Mouse (Mus musculus) embryonic stem cell, embryonic (primary cell): ENCODE results near the gene Cenps.

Source experiments
- CTCF ChIA-PET, 4 experiments: fragments of 300-600 bp in 2 of 4; fragments of 350-600 bp in 2 of 4; sonication (Branson Sonifier 250); formaldehyde crosslinking; loops; one replicate each; lab custom pipeline; 2022; ENCODE audit warnings: inconsistent platforms in 2 of 4; lab: Charles Lee
- POLR2A ChIA-PET, 4 experiments: fragments of 300-600 bp in 2 of 4; fragments of 350-600 bp in 2 of 4; sonication (Branson Sonifier 250); formaldehyde crosslinking; loops; one replicate each; lab custom pipeline; 2022; ENCODE audit warnings: antibody characterized with exemption in 4 of 4, inconsistent platforms in 1 of 4; lab: Charles Lee

Cenps gene

GRCm38 (mm10) chr4:149166215-149166946 is 29.0 kb upstream of the Cenps start, which contains the start of gene Pgd:
Gene Pgd, minus strand, starts transcription at chr4:149166771.
- POLR2A ChIA-PET, result interaction anchor here (0.5 to 3.7 kb wide), 40 partner anchors 8 to 883 kb away, joined by 3 to 18 read pairs (median 4); partner anchors contain the start of genes Cort (in 1 of the 4), Dffa (in 1 of the 4), Lzic (in 1 of the 4) and Nmnat1 (in 1 of the 4)
- CTCF ChIA-PET, result interaction anchor here in 2 of 4 experiments (0.5 to 1.0 kb wide), 7 partner anchors 17 to 598 kb away, joined by 3 to 10 read pairs (median 4); no protein-coding TSS in a partner anchor

DNA sequence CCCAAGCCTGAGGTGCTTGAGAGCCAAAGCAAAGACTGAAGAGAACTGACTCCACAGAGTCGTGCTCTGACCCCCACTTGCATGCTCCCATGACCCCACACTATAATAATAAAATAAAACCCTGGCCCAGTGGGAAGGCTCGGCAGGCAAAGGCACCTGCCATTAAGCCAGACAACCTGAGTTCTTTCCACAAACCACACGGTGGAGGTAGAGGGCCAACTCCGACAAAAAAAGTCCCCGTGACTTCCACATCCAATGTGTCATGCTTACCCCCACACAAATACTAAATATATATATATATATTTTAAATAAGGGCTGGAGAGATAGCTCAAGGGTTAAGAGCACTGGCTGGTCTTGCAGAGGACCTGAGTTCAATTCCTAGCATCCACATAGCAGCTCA is 26.7 kb upstream of the Cenps start:
- POLR2A ChIA-PET, result interaction anchor here in 1 of 4 experiments (0.7 to 3.7 kb wide), 7 partner anchors 9 to 635 kb away, joined by 3 to 14 read pairs (median 4); no protein-coding TSS in a partner anchor
- CTCF ChIA-PET, result interaction anchor here in 2 of 4 experiments (0.9 to 1.1 kb wide), 2 partner anchors 19 to 148 kb away, joined by 3 to 7 read pairs; no protein-coding TSS in a partner anchor

DNA sequence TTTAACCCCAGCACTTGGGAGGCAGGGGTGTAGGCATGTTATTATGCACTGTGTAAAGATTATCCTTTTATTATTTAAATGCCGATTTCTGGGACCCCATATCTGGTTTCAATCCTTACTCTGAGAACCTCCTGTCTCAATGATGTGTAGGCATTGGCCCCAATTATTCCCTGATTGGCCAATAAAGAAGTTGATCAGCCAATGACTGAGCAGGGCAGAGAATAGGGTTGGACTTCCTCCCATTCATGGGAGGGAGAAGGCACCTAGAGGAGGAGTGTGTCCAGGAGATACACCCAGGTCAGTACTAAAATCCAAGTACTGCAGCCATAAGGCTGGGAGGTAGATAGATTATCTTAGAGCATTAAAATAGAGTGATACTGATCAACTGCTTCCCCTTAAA is 25.8 kb upstream of the Cenps start:
- ChIA-PET POLR2A (interaction anchor here in 1 of 4 experiments (0.7 to 1.7 kb wide), 6 partner anchors 9 to 52 kb away, joined by 3 to 4 read pairs (median 4); no protein-coding TSS in a partner anchor), CTCF (interaction anchor here in 2 of 4 experiments (0.9 to 1.1 kb wide), 2 partner anchors 20 to 149 kb away, joined by 3 to 7 read pairs; no protein-coding TSS in a partner anchor)

DNA sequence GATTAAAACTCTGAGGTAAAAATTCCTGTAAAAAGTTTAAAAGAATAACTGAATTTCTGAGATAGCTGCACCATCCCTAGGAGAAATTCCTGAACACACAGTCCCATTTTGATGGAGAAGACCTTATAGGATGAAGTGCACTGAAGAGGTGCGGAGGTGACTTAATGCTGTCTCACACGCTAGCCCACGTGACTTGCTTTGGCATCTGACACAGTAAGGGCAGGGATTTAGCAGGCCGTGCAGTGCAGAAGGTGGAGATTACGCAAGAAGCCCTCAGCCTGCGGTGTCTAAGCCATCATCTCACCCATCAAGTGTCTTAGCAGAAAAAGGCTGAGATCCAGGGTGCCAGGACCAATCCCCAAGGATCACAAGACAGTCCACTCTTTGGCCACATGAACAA is 23.7 kb upstream of the Cenps start:
- POLR2A ChIA-PET, result interaction anchor here in 2 of 4 experiments (0.9 to 3.8 kb wide), 6 partner anchors 8 to 145 kb away, joined by 3 to 34 read pairs (median 6); no protein-coding TSS in a partner anchor
- CTCF ChIA-PET, result interaction anchor here in 1 of 4 experiments (4.0 kb wide), 1 partner anchor 17 kb away, joined by 12 read pairs; no protein-coding TSS in a partner anchor

DNA sequence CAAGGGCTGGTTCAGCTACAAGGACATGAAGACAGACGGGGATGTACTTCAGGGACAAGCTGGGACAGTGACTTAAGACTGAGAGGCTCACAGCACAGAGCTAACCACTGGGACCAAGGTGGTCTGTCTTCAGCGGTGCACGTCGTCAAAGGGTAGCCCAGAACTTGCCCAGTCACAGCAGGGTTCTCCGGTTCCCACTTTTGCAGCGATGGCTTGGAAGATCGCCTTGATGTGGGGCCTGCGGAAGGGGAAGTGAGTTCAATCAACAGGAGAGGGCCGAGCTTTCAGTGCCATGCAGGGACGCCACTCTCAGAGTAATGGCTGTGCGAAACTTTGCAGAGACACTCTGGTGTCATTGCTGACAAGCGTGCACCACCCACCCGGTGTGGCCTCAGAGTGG is 22.5 kb upstream of the Cenps start:
- CTCF ChIA-PET, result interaction anchor here (0.5 to 4.0 kb wide), 8 partner anchors 11 to 654 kb away, joined by 3 to 12 read pairs (median 4); partner anchors contain the start of gene Cenps (in 1 of the 4)
- POLR2A ChIA-PET, result interaction anchor here in 2 of 4 experiments (0.6 to 4.1 kb wide), 13 partner anchors 9 to 205 kb away, joined by 3 to 34 read pairs (median 5); partner anchors contain the start of gene Cenps (in 2 of the 2)

- ChIA-PET POLR2A (interaction anchor here (0.5 to 4.1 kb wide), 14 partner anchors 9 to 446 kb away, joined by 3 to 34 read pairs (median 5); partner anchors contain the start of gene Cenps (in 2 of the 4)), CTCF (interaction anchor here in 3 of 4 experiments (0.6 to 4.0 kb wide), 7 partner anchors 10 to 655 kb away, joined by 3 to 12 read pairs (median 4); partner anchors contain the start of gene Cenps (in 1 of the 3))
These were observed 21.8 kb upstream of the Cenps start for GRCm38 (mm10) chr4:149159203-149159602.

- ChIA-PET CTCF (interaction anchor here in 3 of 4 experiments (0.6 to 4.0 kb wide), 2 partner anchors 13 to 1137 kb away, joined by 3 to 12 read pairs (median 3); no protein-coding TSS in a partner anchor), POLR2A (interaction anchor here in 3 of 4 experiments (0.6 to 4.1 kb wide), 8 partner anchors 9 to 40 kb away, joined by 4 to 34 read pairs (median 6); partner anchors contain the start of gene Pgd (in 1 of the 3))
These were observed 20.1 kb upstream of the Cenps start for GRCm38 (mm10) chr4:149157415-149157973.

DNA sequence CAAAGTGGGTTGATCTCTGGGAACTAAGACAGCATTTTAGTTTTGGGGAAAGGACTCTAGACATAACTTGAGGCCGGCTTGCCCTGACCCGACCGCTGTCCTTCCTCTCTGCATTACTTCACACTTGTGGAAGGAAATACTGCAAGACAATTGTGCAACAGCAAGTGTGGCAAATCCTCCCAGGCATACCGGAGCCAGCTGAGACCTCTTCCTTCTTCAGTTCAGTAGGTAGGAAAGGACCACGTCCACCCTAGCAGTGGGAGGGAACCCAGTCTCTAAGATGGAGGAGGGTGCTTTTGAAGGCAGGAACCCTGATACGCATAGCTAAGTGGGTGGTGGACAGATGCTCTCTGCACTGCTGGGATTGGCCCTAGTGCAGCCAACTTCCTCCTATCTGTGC is 18.3 kb upstream of the Cenps start:
- POLR2A ChIA-PET, result interaction anchor here in 2 of 4 experiments (1.1 to 4.1 kb wide), 6 partner anchors 8 to 27 kb away, joined by 3 to 18 read pairs (median 10); partner anchors contain the start of gene Pgd (in 2 of the 2)
- CTCF ChIA-PET, result interaction anchor here in 1 of 4 experiments (0.9 to 3.2 kb wide), 7 partner anchors 10 to 934 kb away, joined by 3 to 21 read pairs (median 3); no protein-coding TSS in a partner anchor

- ChIA-PET POLR2A (interaction anchor here in 2 of 4 experiments (0.7 to 2.4 kb wide), 8 partner anchors 9 to 27 kb away, joined by 3 to 14 read pairs (median 4); partner anchors contain the start of gene Pgd (in 2 of the 2)), CTCF (interaction anchor here in 3 of 4 experiments (0.6 to 3.2 kb wide), 15 partner anchors 10 to 935 kb away, joined by 3 to 21 read pairs (median 3); partner anchors contain the start of gene Kif1b (in 1 of the 3))
These were observed 17.4 kb upstream of the Cenps start for GRCm38 (mm10) chr4:149154859-149155258.

DNA sequence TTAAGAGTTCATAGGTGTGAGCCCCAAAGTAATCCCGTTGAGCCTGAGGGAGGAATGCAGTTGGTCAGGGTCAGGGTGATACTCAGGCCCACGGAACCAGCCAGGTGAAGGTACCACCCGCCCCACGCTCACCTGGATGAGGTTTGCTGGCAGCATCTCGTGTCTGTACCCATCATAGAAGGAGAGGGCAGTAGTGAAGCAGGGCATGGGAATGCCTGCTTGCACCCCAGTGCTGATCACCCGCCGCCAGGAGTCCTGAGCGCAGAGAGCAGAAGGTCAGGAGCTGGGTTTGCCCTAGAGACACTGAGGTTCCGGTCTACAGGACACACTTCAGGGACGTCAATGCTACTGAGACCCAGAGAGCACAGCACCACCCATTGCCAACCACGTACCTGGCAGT is 13.3 kb upstream of the Cenps start:
- POLR2A ChIA-PET, result no interaction called here

GRCm38 (mm10) chr4:149150256-149150655 is 12.8 kb upstream of the Cenps start:
- ChIA-PET POLR2A (no interaction called here), CTCF (no interaction called here)

More for the DNA sequence above, 13.3 kb upstream of the Cenps start:
- CTCF ChIA-PET, result no interaction called here

- ChIA-PET CTCF (interaction anchor here in 1 of 4 experiments (1.0 kb wide), 1 partner anchor 10 kb away, joined by 3 read pairs; no protein-coding TSS in a partner anchor), POLR2A (no interaction called here)
These were observed 12.2 kb upstream of the Cenps start for GRCm38 (mm10) chr4:149149611-149150010.

DNA sequence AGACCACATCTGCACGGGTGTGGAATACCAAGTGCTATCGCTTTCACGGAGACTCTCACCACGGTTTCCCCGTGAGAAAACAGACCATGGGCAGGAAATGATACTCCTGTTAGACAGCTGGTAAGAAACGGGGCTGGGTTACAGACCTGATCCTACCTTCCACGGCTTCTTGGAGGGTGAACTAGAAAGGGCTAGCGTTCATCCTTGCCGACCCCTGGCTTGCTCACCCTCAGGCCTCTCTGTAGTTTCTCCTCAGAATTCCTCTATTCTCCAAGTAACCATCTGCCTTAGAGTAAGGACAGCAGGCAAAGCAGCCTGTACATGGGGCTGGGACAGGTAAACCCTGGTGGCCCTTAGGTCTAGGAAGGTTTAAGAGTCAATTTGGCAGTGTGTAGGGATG is 11.8 kb upstream of the Cenps start:
- ChIA-PET POLR2A (interaction anchor here in 3 of 4 experiments (0.6 to 2.5 kb wide), 4 partner anchors 8 to 457 kb away, joined by 3 to 11 read pairs (median 3); no protein-coding TSS in a partner anchor), CTCF (interaction anchor here in 1 of 4 experiments (1.0 kb wide), 1 partner anchor 11 kb away, joined by 3 read pairs; no protein-coding TSS in a partner anchor)

- CTCF ChIA-PET, result interaction anchor here in 3 of 4 experiments (0.6 to 1.5 kb wide), 4 partner anchors 23 to 401 kb away, joined by 3 to 6 read pairs (median 3); partner anchors contain the start of gene Kif1b (in 1 of the 3)
- POLR2A ChIA-PET, result interaction anchor here (0.6 to 3.3 kb wide), 22 partner anchors 9 to 497 kb away, joined by 3 to 18 read pairs (median 4); partner anchors contain the start of genes Pgd (in 3 of the 4) and Cenps (in 1 of the 4)
These were observed 10.7 kb upstream of the Cenps start for GRCm38 (mm10) chr4:149148084-149148483.

DNA sequence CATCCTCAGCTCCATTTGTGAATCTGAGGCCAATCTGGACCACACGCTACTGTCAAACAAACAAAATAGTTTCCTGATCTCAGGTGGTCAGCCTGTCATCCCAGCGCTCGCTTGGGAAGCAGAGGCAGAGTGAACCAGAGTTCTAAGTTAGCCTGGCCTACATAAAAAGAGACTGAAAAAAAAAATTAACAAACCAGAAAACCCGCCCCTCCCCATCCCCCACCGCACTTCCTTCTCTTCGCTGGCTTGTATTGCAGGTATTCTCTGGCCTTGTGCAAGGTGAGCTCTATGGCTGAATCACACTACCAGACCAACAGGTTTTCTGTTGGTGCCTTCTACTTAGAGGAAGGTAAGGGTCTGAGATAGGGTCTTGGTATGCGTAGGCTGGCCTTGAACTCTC is 10.1 kb upstream of the Cenps start:
- POLR2A ChIA-PET, result interaction anchor here (0.5 to 3.3 kb wide), 20 partner anchors 9 to 497 kb away, joined by 3 to 18 read pairs (median 4); partner anchors contain the start of genes Pgd (in 2 of the 4) and Cenps (in 1 of the 4)

DNA sequence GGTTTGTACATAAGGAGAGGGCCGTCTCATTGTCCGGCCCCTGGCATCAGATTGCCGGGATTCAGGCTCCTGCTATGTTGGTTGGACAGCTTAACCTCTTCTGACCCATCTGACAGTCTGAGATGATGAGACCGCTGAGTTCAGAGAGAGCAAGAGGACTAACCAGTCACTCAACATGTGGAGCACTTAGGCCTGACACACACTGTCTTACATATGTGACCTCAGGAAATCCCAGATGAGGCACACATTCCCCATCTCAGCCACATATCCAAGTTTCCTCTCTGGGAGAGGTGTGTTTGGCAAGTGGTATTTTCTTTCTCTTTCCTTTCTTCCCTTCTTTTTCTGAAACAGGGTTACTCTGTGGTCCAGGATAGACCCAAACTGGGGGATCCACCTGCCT is 7.7 kb upstream of the Cenps start:
- ChIA-PET POLR2A (interaction anchor here in 3 of 4 experiments (0.6 to 1.2 kb wide), 12 partner anchors 8 to 311 kb away, joined by 3 to 6 read pairs (median 4); no protein-coding TSS in a partner anchor), CTCF (interaction anchor here (0.5 to 2.5 kb wide), 31 partner anchors 8 to 463 kb away, joined by 3 to 25 read pairs (median 4); partner anchors contain the start of gene Kif1b (in 2 of the 4))

More for the DNA sequence above, 10.1 kb upstream of the Cenps start:
- CTCF ChIA-PET, result interaction anchor here in 3 of 4 experiments (0.6 to 1.5 kb wide), 5 partner anchors 18 to 401 kb away, joined by 3 to 6 read pairs (median 3); partner anchors contain the start of gene Kif1b (in 1 of the 3)
